Mouse (Mus musculus): ENCODE measurements around the gene Ccdc182. TPM values are rescaled to one million over a fixed set of nuclear protein-coding genes. Genes with fewer than 3 reads are reported as not detected.

Ccdc182 gene
- not detected for total RNA-seq (2023)

DNA sequence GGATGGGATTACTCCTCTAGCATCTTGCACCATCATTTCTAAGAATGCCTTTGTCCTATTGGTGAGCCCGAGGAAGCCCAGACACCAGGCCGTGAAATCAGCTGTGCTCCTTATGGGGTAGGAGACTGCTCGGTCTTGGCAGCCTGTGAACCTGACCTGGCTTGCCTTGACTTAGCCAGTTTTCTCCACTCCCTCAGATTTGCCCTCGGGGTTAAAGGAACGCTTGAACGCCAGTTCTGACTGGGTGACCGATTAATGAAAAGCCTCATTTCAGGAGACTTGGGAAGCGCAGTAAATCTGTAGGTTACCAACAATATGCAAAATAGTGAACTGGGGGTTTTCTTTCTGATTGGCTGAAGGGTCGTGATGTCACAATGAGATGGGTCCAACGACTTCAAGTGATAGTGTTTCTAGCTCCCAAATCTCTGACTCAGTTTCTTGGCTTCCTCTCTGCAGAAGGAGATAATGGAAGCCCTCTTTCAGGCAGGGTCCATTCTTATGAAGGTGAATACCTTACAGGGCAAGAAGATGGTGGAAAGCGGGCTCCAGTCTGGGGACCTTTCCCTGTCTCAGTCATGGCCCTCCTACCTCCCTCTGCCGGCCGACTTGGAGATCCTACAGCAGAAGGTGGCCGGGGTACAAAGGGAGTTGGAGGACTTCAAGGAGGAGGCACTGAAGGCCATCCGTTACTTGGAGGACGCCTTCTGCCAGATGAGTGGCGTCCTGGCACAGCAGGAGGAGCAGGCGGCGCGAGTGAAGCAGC lies at the start of gene Ccdc182:
TSS of gene Ccdc182 (plus strand) at position 428 of the 763 bp plus-strand sequence.

Other genes starting within 250 kb of the Ccdc182 start
- gene Srsf1, start 246.7 kb upstream of the Ccdc182 start, total RNA-seq (2023) = 100 to 1,000 TPM; 179 to 200 TPM
- 10 to 100 TPM; 33.7 to 38.8 TPM for gene Vezf1, start 225.8 kb upstream of the Ccdc182 start, total RNA-seq (2023)
- 1 to 10 TPM; 6.7 to 8.7 TPM for gene Cuedc1, start 196.0 kb upstream of the Ccdc182 start, total RNA-seq (2023)
- 10 to 100 TPM; 38.3 to 50.6 TPM for gene Mrps23, start 89.7 kb upstream of the Ccdc182 start, total RNA-seq (2023)

All from neutrophil, adult 59 days (primary cell).